Mouse (Mus musculus) neural tube, embryonic 12.5 days (tissue): Measurements from ENCODE around the gene Vps52. TPM values are rescaled to one million over a fixed set of nuclear protein-coding genes. Genes with fewer than 3 reads are reported as not detected.
"Not testable (repeated sequence)": the region's sequence is repeated elsewhere in the genome, so short reads cannot be mapped to it uniquely, and the experiment has no call there.

Experiments used
- ATAC-seq: fragments of 200-750 bp; cut with Nextera tagmentation; 2 replicates; pipeline ENCODE4 v1.8.0; 2017; ENCODE audit warnings: low read depth, mild to moderate bottlenecking, moderate TSS enrichment, moderate library complexity; ENCODE audit not compliant: low FRiP score
- H3K27ac ChIP-seq: fragments of 300-500 bp; sonication (generic); 2 replicates; pipeline ENCODE4 v1.5.1; 2016
- H3K27me3 ChIP-seq: fragments of 300-500 bp; sonication (generic); replicated peaks from 2 replicates; pipeline ENCODE4 v1.6.1; 2016; ENCODE audit warnings: mild to moderate bottlenecking
- H3K36me3 ChIP-seq: fragments of 300-500 bp; sonication (generic); 2 replicates; pipeline ENCODE4 v1.6.1; 2016; ENCODE audit warnings: mild to moderate bottlenecking
- H3K4me1 ChIP-seq: fragments of 300-500 bp; sonication (generic); 2 replicates; pipeline ENCODE4 v1.6.1; 2016
- H3K4me2 ChIP-seq: fragments of 300-500 bp; sonication (generic); replicated peaks from 2 replicates; pipeline ENCODE4 v1.6.1; 2016; ENCODE audit warnings: mild to moderate bottlenecking
- H3K4me3 ChIP-seq: fragments of 300-500 bp; sonication (generic); 2 replicates; pipeline ENCODE4 v1.5.1; 2016
- H3K9ac ChIP-seq: fragments of 300-500 bp; sonication (generic); 2 replicates; pipeline ENCODE4 v1.6.1; 2016; ENCODE audit warnings: mild to moderate bottlenecking
- H3K9me3 ChIP-seq: fragments of 300-500 bp; sonication (generic); 2 replicates; pipeline ENCODE4 v1.6.1; 2016; ENCODE audit warnings: mild to moderate bottlenecking
- WGBS: fragments of 180-500 bp; shearing (Covaris S2); methylation state at CpG from one replicate; pipeline ENCODE4 v1.1.7; 2016; 5-methylcytosine and 5-hydroxymethylcytosine counted together
- polyA plus RNA-seq: library from polyadenylated mRNA; unstranded; fragments of >200 nt; fragmentation: Nextera tagmentation; extraction: Ambion mirVana; gene quantifications from 2 replicates; pipeline ENCODE4 v1.2.1, GENCODE M21; 2016

Vps52 gene
- polyA plus RNA-seq, 1 experiment from 2014 or later = 66.0 TPM

DNA sequence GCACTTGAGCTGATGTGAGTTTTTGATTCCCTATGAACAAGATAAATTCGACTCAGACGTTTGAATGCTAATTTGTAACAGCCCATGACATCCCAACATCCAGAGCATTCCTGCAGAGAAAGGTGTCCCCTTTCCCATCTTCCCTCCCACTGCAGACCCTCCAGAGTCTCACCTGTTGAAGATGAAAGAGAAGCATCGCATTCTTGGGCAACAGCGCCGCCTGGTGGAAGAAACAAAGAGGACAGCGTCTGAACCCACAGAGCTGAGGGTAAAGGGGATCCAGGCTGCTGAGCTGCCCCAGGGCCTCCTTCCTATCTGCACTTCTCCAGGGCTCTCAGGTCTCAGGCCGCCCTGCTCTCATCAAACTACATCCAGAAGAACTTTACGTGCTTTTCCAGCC, 26.5 kb downstream of the Vps52 start:
- H3K9me3 ChIP-seq, H3K36me3 ChIP-seq, H3K27ac ChIP-seq, H3K4me3 ChIP-seq, H3K9ac ChIP-seq, H3K4me1 ChIP-seq, ATAC-seq: not testable (repeated sequence)
- 12% methylated on average over 8 of the region's 8 CpGs for WGBS
- Histone ChIP-seq H3K4me2 (peak overlapping the region; percentile 63), H3K27me3 (peaks cover 33% of the 10 kb centered on the region)

DNA sequence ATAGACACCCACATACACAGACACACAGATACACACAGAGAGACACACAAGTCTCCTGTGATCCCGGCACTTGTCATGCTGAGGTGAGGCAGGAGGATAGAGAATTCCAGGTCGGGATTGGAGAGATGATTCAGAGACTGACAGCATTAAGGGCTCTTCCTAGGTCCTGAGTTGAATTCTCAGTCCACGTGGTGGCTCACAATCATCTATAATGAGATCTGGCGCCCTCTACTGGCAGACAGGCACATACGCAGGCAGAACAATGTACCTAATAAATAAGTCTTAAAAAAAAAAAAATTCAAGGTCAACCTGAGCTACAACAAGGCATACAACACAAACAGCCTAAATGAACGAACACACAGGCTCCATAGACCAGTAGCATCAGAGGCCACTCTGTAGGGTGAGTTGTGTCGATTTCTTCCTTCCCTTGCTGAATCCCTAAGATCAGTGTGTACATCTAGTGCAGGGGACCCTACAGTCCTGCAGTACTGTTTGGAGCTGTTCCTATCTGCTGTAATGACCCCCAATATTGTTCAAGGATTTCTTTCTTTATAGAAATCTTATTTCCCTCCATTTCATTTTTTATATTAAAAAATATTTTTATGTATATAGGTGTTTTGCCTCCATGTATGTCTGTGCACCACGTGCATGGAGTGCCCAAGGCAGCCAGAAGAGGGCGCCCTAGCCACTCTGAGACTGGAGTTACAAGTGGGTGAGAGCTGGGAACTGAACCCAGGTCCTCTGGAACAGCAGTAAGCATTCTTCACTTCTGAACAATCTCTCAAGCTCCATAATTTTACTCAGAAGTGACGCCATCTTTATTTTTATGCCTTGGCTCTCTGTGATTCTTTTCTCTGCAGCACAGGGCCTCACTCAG, 36.4 kb downstream of the Vps52 start:
- no peak overlapping the region for H3K27ac ChIP-seq

DNA sequence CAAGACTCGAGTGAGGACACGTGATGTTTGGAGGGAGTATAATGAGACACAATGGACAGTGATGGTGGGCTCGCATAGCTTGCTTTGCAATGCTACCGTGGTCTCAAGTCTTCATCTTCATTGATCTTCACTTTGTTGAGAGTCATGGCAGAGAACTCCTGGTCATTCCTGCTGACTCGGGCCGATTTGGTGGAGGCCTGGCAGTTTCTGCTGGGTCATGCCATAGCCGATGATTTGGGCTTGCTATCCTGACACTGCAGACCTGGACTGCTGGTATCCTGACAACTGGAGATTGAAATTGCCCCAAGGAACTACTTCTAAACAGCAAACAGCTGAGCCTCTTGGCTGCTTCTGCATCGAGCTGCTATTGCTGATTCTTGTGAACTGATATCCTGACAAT, 39.3 kb downstream of the Vps52 start:
- Histone ChIP-seq H3K4me2 (no peak overlapping the region), H3K9me3 (no peaks in the 10 kb centered on the region), H3K36me3 (no peaks in the 10 kb centered on the region), H3K27me3 (peaks cover 10% of the 10 kb centered on the region), H3K9ac (no peak overlapping the region), H3K4me1 (peaks cover 7% of the 10 kb centered on the region), H3K27ac (no peak overlapping the region), H3K4me3 (no peak overlapping the region)
- ATAC-seq = no peak
- 93% methylated on average over 8 of the region's 8 CpGs for WGBS

More for the DNA sequence above, 36.4 kb downstream of the Vps52 start:
- Histone ChIP-seq H3K9me3 (no peaks in the 10 kb centered on the region), H3K27me3 (no peaks in the 10 kb centered on the region), H3K9ac (no peak overlapping the region), H3K4me3 (no peak overlapping the region), H3K4me1 (no peaks in the 10 kb centered on the region), H3K4me2 (no peak overlapping the region; the same call in 1 of the 2 replicates), H3K36me3 (no peaks in the 10 kb centered on the region)
- ATAC-seq = 0 out of 2 replicates have a peak, but pooled peaks have one; percentile 41
- WGBS = 31% methylated on average over 10 of the region's 10 CpGs

DNA sequence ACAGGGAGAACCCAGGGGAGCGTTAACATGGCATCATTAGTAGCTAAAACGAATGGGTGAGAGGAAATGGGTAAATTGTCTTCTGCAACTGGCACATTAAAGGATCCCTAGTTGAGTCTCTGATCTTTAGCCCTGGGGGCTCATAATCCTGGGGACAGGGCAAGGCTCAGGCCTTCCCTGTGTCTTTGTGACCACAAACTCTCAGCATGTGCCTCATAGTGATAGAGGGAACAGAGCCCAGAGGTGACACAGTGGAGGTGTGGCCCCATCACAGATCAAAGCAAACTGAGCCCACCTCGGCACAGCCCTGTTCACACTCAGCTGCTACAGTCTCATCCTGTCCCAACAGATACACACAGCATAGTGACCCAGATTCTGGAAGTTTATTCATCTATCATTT, 40.0 kb downstream of the Vps52 start:
- Histone ChIP-seq H3K36me3 (no peaks in the 10 kb centered on the region), H3K4me1 (peaks cover 10% of the 10 kb centered on the region), H3K4me3 (no peak overlapping the region), H3K27me3 (peaks cover 17% of the 10 kb centered on the region), H3K9me3 (no peaks in the 10 kb centered on the region), H3K4me2 (no peak overlapping the region), H3K27ac (no peak overlapping the region), H3K9ac (no peak overlapping the region)
- no peak for ATAC-seq
- WGBS = 59% methylated on average over 3 of the region's 3 CpGs

DNA sequence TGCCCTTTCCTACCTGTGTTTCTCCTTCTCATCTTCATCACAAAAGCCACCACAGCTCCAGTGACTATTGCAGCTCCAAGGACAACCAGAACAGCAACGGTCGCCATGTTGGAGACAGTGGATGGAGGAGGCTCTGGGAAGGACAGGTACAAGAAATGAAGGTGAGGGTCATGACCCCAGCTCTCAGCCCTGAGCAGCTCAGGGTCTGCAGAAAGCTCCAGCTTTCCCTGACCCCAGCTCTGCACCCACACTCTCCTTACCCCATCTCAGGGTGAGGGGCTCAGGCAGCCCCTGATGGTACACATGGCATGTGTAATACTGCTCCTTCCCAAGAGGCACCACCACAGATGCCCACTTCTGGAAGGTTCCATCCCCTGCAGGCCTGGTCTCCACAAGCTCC, 41.4 kb downstream of the Vps52 start:
- not testable (repeated sequence) for H3K4me2 ChIP-seq, H3K4me3 ChIP-seq, H3K9ac ChIP-seq, ATAC-seq, H3K36me3 ChIP-seq, H3K27ac ChIP-seq, H3K9me3 ChIP-seq
- H3K4me1 ChIP-seq = peaks cover 10% of the 10 kb centered on the region
- WGBS = 91% methylated on average over 2 of the region's 2 CpGs
- peaks cover 27% of the 10 kb centered on the region for H3K27me3 ChIP-seq

DNA sequence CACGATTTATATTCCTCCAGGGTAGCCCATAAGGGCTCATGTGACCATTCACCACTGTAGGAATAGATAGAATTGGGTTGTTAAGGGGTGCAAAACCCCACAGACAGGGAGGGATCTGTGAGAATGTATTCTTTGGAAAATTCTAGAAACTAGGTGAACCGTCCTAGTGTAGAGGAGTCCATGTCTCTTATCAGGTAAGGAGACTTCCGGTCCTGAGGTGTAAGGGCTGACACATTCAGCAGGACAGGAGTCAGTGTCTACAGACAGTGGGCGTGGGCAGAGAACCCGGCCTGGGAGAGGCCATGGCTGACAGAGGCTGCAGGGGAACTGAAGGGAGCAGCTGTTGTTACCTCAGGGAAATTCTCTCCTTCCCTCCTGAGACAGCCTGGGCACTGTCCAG, 43.1 kb downstream of the Vps52 start:
- H3K27ac ChIP-seq, H3K4me3 ChIP-seq, H3K9me3 ChIP-seq, H3K36me3 ChIP-seq, H3K9ac ChIP-seq, H3K4me2 ChIP-seq, ATAC-seq: not testable (repeated sequence)
- Histone ChIP-seq H3K4me1 (peaks cover 10% of the 10 kb centered on the region), H3K27me3 (peaks cover 27% of the 10 kb centered on the region)
- 70% methylated on average over 5 of the region's 5 CpGs for WGBS

DNA sequence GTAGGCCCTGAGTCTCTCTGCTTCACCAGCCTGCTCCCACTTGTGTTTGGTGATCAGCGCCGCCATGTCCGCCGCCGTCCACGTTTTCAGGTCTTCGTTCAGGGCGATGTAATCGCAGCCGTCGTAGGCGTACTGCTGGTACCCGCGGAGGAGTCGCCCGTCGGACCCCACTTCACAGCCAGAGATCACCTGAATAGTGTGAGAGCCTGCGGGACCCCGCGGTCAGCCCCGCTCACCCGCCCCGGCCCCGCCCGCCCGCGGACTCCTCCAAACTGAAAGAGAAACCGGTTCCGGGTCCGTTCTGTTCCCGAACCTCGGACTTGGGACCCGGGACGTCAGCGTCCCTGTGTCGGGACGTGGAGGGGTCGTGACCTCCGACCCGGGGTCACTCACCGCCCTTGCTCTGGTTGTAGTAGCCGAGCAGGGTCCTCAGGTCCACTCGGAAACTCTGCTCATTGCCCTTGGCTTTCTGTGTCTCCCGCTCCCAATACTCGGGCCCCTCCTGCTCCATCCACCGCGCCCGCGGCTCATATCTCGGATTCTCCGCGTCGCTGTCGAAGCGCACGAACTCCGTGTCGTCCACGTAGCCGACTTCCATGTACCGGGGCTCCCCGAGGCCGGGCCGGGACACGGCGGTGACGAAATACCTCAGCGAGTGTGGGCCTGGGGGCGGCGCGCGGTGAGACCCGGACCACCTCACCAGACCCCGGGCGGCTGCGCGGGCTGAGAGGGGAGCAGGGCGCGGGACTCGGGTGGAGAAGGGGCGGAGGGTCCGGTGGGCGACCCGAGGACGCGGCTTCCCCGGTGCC, 43.9 kb downstream of the Vps52 start:
- Histone ChIP-seq H3K9ac (peak overlapping the region; percentile 47), H3K36me3 (no peaks in the 10 kb centered on the region), H3K4me3 (peak overlapping the region; percentile 50), H3K27ac (no peak overlapping the region), H3K9me3 (no peaks in the 10 kb centered on the region), H3K4me2 (peak overlapping the region; percentile 98), H3K27me3 (peaks cover 27% of the 10 kb centered on the region), H3K4me1 (peaks cover 10% of the 10 kb centered on the region)
- ATAC-seq = peak; percentile 48
- 2% methylated on average over 87 of the region's 87 CpGs for WGBS

DNA sequence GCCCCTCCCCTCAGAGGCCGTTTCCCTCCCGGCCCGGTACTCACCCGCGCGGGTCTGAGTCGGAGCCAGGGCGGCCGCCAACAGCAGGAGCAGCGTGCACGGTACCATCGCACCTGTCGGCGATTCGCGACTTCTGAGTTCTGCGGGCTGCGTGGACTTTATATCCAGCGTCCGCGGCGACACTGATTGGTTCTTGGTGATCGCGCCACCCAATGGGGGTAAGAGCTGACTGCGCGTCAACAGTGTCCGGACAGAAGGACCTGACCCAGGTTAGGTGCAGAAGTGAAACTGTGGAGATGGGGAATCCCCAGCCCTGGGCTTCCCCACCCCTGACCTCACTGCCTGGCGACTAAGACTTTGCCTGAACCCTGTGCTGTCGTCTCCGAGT, 44.5 kb downstream of the Vps52 start, which contains the start of gene H2-K1:
H2-K1 (minus strand) TSS at position 198 of the 388 bp plus-strand sequence.
- Histone ChIP-seq H3K27ac (no peak within 1 kb of the TSS), H3K4me2 (peak within 1 kb of the TSS; percentile 98), H3K4me3 (peak within 1 kb of the TSS; percentile 50), H3K9ac (peak within 1 kb of the TSS; percentile 47), H3K27me3 (peaks cover 27% of the 10 kb centered on the region), H3K36me3 (no peaks in the 10 kb centered on the region), H3K4me1 (peaks cover 10% of the 10 kb centered on the region), H3K9me3 (no peaks in the 10 kb centered on the region)
- peak; percentile 68 for ATAC-seq
- under 1% methylated on average over 23 of the region's 30 CpGs for whole genome bisulfite sequencing

DNA sequence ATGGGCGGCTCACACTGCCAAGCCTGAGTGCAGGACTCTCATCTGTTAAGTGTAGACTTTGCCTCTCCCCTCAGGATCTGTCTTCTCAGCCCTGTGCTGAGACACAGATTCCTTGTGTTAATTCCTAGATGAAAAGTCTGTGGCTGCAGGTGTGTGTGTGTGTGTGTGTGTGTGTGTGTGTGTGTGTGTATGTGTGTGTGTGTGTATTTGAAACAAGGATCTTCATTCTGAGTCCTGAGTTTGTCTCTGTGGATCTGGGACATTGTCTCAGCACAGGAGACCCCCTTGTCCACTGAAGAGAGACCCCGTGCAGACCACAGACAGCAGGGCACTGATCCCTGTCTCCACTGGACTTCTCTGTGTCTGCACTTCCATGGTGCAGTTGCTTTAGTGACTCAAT, 45.2 kb downstream of the Vps52 start:
- WGBS = 53% methylated on average over 2 of the region's 2 CpGs
- peaks cover 27% of the 10 kb centered on the region for H3K27me3 ChIP-seq

DNA sequence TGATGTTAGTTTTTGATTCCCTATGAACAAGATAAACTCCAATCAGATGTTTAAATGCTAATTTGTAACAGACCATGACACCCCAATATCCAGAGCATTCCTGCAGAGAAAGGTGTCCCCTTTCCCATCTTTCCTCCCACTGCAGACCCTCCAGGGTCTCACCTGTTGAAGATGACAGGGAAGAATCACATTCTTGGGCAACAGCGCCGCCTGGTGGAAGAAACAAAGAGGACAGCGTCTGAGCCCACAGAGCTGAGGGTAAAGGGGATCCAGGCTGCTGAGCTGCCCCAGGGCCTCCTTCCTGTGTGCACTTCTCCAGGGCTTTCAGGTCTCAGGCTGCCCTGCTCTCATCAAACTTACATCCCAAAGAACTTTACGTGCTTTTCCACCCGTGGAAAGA, 47.8 kb downstream of the Vps52 start:
- no peak overlapping the region for H3K27ac ChIP-seq
- no peak overlapping the region for H3K9ac ChIP-seq
- no peaks in the 10 kb centered on the region for H3K9me3 ChIP-seq
- H3K4me2 ChIP-seq = no peak overlapping the region
- H3K4me1 ChIP-seq = peaks cover 10% of the 10 kb centered on the region
- WGBS = 6% methylated on average over 5 of the region's 5 CpGs
- ATAC-seq = no peak
- H3K27me3 ChIP-seq = peaks cover 27% of the 10 kb centered on the region
- no peaks in the 10 kb centered on the region for H3K36me3 ChIP-seq
- H3K4me3 ChIP-seq = no peak overlapping the region

More for the DNA sequence above, 45.2 kb downstream of the Vps52 start:
- H3K4me2 ChIP-seq, H3K36me3 ChIP-seq, H3K9ac ChIP-seq, ATAC-seq, H3K9me3 ChIP-seq, H3K27ac ChIP-seq: not testable (repeated sequence)
- H3K4me3 ChIP-seq = 0 out of 2 replicates have a peak overlapping the region, but pooled peaks have one; percentile 50
- H3K4me1 ChIP-seq = peaks cover 10% of the 10 kb centered on the region

DNA sequence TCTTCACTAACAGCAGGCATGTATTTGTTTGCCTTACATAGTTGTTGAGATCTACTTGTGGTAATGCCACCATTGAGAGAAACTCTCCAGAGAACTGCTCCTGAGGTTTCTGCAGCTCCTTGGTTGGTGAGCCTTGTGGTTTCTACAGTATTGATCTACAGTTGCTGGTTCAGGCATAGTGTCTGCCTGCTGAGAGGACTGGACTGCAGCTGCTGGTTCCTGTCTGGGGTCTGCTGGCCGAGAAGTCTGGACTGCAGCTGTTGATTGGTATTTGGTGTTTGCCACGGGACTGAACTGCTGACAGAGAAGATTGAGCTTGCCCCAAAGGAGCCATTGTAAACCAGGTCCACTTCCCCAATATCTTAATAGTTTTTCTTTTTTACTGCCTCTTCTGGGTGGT, 51.0 kb downstream of the Vps52 start:
- Histone ChIP-seq H3K9ac (no peak overlapping the region), H3K4me1 (no peaks in the 10 kb centered on the region), H3K4me2 (no peak overlapping the region), H3K27me3 (peaks cover under 1% of the 10 kb centered on the region; the same call in 1 of the 2 replicates), H3K9me3 (no peaks in the 10 kb centered on the region), H3K4me3 (no peak overlapping the region), H3K36me3 (no peaks in the 10 kb centered on the region), H3K27ac (no peak overlapping the region)
- WGBS = 48% methylated on average over 2 of the region's 2 CpGs
- ATAC-seq = no peak

DNA sequence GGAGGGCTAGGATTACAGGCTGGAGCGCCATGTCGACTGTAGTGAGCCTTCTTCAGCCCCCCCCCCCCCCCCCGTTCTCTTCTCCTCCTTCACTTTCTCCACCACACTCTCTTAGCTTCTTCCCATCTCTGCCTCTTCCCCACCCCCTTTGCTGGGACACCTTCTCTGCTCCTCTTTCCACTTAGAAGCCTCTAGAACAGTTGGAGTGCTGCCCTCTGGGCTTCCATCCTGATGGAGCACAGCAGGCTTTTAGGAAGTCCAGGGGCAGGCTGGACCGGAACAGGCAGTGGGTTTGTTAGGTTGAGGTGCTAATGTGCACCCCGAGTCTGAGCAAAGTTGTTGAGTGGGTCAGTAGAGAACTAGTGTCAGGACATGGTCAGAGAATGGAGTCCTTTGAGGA, 54.5 kb downstream of the Vps52 start:
- no peak overlapping the region for H3K9ac ChIP-seq
- 79% methylated on average over 5 of the region's 5 CpGs for WGBS
- H3K4me1 ChIP-seq = no peaks in the 10 kb centered on the region
- H3K27ac ChIP-seq = no peak overlapping the region
- H3K9me3 ChIP-seq = no peaks in the 10 kb centered on the region
- peaks cover 9% of the 10 kb centered on the region for H3K36me3 ChIP-seq
- H3K27me3 ChIP-seq = no peaks in the 10 kb centered on the region
- ATAC-seq = no peak
- no peak overlapping the region for H3K4me2 ChIP-seq
- H3K4me3 ChIP-seq = no peak overlapping the region
